Mouse (Mus musculus) stomach, postnatal 0 days (tissue): ENCODE results near the gene Wnt4. TPM values are rescaled to one million over a fixed set of nuclear protein-coding genes. Genes with fewer than 3 reads are reported as not detected.

Source experiments
- ATAC-seq: fragments of 200-750 bp; cut with Nextera tagmentation; 2 replicates; pipeline ENCODE4 v1.8.0; 2017; ENCODE audit not compliant: low FRiP score, low TSS enrichment
- DNase-seq: peaks from one replicate; pipeline ENCODE4 v3.0.0-alpha.2; 2016; ENCODE audit warnings: low spot score
- H3K27ac ChIP-seq: fragments of 300-500 bp; sonication (generic); replicated peaks from 2 replicates; pipeline ENCODE4 v1.5.1; 2014; ENCODE audit warnings: mild to moderate bottlenecking, control low read depth
- H3K27me3 ChIP-seq: fragments of 300-500 bp; sonication (generic); 2 replicates; pipeline ENCODE4 v1.6.1; 2014; ENCODE audit warnings: low read length; ENCODE audit not compliant: control insufficient read depth, insufficient read depth
- H3K36me3 ChIP-seq: fragments of 300-500 bp; sonication (generic); 2 replicates; pipeline ENCODE4 v1.6.1; 2014; ENCODE audit warnings: low read length, mixed read lengths; ENCODE audit not compliant: control insufficient read depth, insufficient read depth
- H3K4me1 ChIP-seq: fragments of 300-500 bp; sonication (generic); replicated peaks from 2 replicates; pipeline ENCODE4 v1.6.1; 2014; ENCODE audit warnings: antibody characterized with exemption; ENCODE audit not compliant: control insufficient read depth, insufficient read depth
- H3K4me2 ChIP-seq: fragments of 300-500 bp; sonication (generic); replicated peaks from 2 replicates; pipeline ENCODE4 v1.6.1; 2014; ENCODE audit warnings: low read depth, mild to moderate bottlenecking, control low read depth, moderate library complexity
- H3K4me3 ChIP-seq: fragments of 300-500 bp; sonication (generic); 2 replicates; pipeline ENCODE4 v1.5.1; 2014; ENCODE audit warnings: low read depth, low read length, control low read depth
- H3K9ac ChIP-seq: fragments of 300-500 bp; sonication (generic); 2 replicates; pipeline ENCODE4 v1.6.1; 2014; ENCODE audit warnings: mild to moderate bottlenecking, low read length, control low read depth, mixed read lengths
- H3K9me3 ChIP-seq: fragments of 300-500 bp; sonication (generic); 2 replicates; pipeline ENCODE4 v1.6.1; 2016; ENCODE audit warnings: low read length; ENCODE audit not compliant: control insufficient read depth
- CTCF ChIP-seq: IDR thresholded peaks from 2 replicates; pipeline ENCODE4 v1.5.1; 2016; ENCODE audit warnings: antibody characterized with exemption, low read depth, mild to moderate bottlenecking, moderate library complexity
- EP300 ChIP-seq: optimal IDR thresholded peaks from 2 replicates; pipeline ENCODE3; 2016; ENCODE audit warnings: antibody characterized with exemption
- WGBS: fragments of 180-500 bp; shearing (Covaris S2); extraction: QIAGEN DNeasy Blood & Tissue Kit; methylation state at CpG from one replicate; pipeline ENCODE4 v1.1.7; 2014; 5-methylcytosine and 5-hydroxymethylcytosine counted together
- polyA plus RNA-seq: library from polyadenylated mRNA; unstranded; fragments of >200 nt; fragmentation: Nextera tagmentation; extraction: Ambion mirVana; gene quantifications from 2 replicates; pipeline ENCODE4 v1.2.1, GENCODE M21; 2015

The Wnt4 gene
- polyA plus RNA-seq = 45.3 and 59.7 TPM in 2 replicates

DNA sequence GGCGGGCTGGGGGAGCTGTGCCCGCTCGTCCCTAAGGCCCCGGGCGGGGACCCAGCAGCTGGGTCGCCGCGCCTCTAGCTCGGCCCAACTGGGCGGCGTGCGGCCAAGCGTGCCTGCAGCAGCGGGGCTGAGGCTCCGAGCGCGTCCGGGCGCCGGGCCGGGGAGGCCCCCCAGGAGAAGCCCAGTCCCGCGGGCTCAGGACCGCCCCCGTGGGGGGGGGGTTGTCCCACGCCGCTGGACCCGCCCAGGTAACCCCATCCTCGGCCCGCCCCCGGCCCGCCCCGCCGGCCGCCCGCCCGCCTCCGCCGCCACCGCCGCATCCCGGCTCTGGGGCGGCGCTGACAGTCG, at the start of gene Wnt4:
TSS of gene Wnt4 (plus strand) at position 324 of the 348 bp plus-strand sequence.
- Histone ChIP-seq H3K9me3 (no peaks in the 10 kb centered on the region), H3K4me1 (0 out of 2 replicates have a peak, but pooled peaks cover 2% of the 10 kb centered on the region), H3K36me3 (no peaks in the 10 kb centered on the region), H3K4me2 (peak within 1 kb of the TSS; percentile 82), H3K27me3 (peaks cover 7% of the 10 kb centered on the region; the same call in 1 of the 2 replicates), H3K27ac (peak within 1 kb of the TSS; percentile 91), H3K9ac (peak within 1 kb of the TSS; percentile 82), H3K4me3 (peak within 1 kb of the TSS; percentile 64)
- WGBS = 0% methylated on average over 15 of the region's 45 CpGs
- TF ChIP-seq EP300 (no peak), CTCF (peak; percentile 15; the same call in 1 of the 2 replicates)
- peak; percentile 63 for ATAC-seq
- peak; percentile 80 for DNase-seq

DNA sequence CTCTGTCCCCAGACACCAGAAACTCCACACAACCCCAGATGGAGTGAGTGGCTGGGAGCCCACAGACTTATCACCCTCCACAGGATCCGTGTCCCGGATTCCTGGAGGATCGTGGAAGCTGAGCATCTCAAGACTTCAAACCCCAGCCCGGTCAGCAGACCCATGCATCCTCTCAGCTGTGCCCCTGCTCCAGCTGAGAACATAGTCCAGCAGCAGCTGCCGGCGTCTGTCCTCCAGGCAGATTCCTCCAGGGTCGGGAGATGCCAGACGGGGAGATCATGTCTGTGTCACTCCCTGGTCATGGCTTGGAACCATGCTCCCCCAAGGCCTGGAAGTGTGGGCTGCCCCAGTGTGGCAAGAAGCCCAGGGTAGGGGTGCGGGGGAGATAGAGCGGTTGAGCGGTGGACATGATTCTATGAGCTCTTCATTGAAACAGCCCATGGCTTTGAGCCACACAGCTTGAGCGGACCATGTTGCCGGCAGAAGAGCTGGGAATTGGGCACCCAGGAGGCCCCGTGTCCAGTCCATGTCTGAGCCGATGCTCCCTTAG, 48.6 kb upstream of the Wnt4 start:
- ATAC-seq (no peak), DNase-seq (no peak)
- no peaks in the 10 kb centered on the region for H3K27me3 ChIP-seq
- H3K9me3 ChIP-seq = no peaks in the 10 kb centered on the region
- peaks cover 8% of the 10 kb centered on the region; the same call in 1 of the 2 replicates for H3K4me1 ChIP-seq
- TF ChIP-seq EP300 (no peak), CTCF (no peak)
- 69% methylated on average over 15 of the region's 15 CpGs for WGBS
- no peak overlapping the region; the same call in 1 of the 2 replicates for H3K27ac ChIP-seq
- no peaks in the 10 kb centered on the region for H3K36me3 ChIP-seq
- no peak overlapping the region for H3K4me2 ChIP-seq
- H3K9ac ChIP-seq = no peak overlapping the region
- H3K4me3 ChIP-seq = no peak overlapping the region

DNA sequence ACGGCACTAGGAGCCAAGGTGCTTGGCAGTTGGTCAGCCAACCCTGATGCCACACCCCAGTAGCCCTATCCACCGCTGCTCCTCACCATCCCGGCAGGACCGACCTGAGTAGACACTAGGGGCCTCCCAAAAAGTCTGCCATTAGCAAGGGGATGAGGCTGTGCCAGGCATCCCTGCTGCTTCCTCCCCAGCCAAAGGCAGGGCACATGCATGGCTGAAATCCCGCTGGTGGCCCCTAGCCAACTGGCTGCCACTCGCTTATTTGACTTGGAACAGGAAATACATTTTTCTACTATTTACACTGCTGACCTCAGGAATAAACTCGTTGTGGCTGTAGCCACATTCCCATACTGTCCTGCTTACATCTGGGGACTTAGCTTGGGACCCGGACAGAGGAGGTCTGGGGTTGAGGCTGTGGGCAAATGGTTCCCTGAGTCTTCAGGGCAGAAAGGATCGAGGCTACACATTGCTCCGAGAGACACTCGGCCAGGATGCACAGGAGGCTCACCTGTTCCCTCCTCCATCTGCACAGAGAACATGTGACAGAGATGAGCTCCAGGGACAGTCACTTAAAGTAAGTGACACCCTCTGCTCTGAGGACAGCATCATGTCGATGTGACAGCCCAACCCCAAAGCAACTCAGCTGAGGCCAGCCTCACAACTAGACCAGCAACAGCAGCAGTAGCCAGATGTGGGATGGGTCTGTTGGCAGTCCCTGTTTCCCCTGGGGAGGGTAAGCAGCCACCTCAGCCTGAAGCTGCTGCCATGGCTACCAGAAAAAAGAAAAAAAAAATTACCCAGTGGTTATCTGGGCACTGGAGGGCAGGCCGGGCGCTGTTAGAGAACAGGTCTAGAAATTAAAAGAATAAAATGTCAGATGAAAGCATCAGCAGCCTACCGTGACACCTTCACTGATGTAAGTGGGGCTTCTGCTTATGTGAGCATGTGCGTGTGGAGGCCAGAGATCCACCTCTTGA, 45.5 kb upstream of the Wnt4 start:
- H3K9ac ChIP-seq = no peak overlapping the region
- H3K36me3 ChIP-seq = no peaks in the 10 kb centered on the region
- 0 out of 2 replicates have a peak overlapping the region, but pooled peaks have one; percentile 25 for H3K27ac ChIP-seq
- no peak overlapping the region for H3K4me3 ChIP-seq
- 52% methylated on average over 16 of the region's 16 CpGs for whole genome bisulfite sequencing
- TF ChIP-seq CTCF = no peak
- TF ChIP-seq EP300 = no peak
- H3K9me3 ChIP-seq = no peaks in the 10 kb centered on the region
- no peaks in the 10 kb centered on the region for H3K27me3 ChIP-seq
- peak; percentile 66 for ATAC-seq
- H3K4me1 ChIP-seq = peaks cover 8% of the 10 kb centered on the region; the same call in 1 of the 2 replicates
- peak; percentile 87 for DNase-seq
- H3K4me2 ChIP-seq = no peak overlapping the region

DNA sequence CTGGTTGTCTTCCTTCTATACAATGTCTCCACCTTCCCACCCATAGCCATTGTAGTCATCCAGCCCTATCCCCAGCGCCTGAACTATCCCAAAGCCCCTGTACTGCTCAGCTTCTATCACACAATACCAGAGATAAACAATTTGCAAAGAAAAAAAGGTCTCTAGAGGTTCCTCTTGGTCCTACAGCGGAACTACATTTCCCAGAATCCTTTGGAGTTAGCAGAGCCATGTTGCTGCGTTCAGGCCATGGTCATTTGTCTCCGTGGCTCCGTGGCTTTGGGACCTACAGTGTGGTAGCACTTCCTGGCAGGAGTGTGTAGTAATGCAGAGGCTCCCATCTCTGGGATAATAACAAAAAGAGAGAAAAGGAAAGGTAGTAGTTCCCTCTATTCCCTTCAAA, 43.7 kb upstream of the Wnt4 start:
- TF ChIP-seq EP300 (no peak), CTCF (no peak)
- WGBS = 68% methylated on average over 5 of the region's 5 CpGs
- H3K9me3 ChIP-seq = no peaks in the 10 kb centered on the region
- no peak overlapping the region for H3K4me3 ChIP-seq
- no peaks in the 10 kb centered on the region for H3K36me3 ChIP-seq
- ATAC-seq = no peak
- H3K4me2 ChIP-seq = no peak overlapping the region
- no peaks in the 10 kb centered on the region for H3K27me3 ChIP-seq
- H3K27ac ChIP-seq = no peak overlapping the region
- H3K4me1 ChIP-seq = peaks cover 8% of the 10 kb centered on the region; the same call in 1 of the 2 replicates
- H3K9ac ChIP-seq = no peak overlapping the region
- DNase-seq = no peak

DNA sequence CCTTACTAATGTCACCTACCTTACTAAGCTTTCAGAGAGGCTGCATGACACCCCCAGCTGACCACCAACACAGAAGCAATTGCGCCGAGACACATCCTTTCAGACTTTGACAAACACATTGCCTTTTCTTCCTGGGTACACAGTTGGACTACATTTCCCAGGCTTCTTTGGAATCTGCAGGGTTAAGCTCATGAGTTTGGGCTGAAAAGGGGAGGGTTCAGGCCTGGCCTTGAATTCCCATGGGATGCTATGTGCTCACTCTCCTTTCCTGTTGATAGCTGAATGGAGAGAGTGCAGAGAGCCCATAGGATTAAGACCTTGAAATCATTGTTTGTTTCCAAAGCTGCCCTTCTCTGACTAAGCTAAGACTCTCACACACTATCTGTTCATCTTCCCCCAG, 42.8 kb upstream of the Wnt4 start:
- H3K27ac ChIP-seq = no peak overlapping the region
- WGBS = 84% methylated on average over 2 of the region's 2 CpGs
- ATAC-seq = no peak

More for the DNA sequence above, 42.8 kb upstream of the Wnt4 start:
- Histone ChIP-seq H3K27me3 (no peaks in the 10 kb centered on the region), H3K9ac (no peak overlapping the region), H3K9me3 (no peaks in the 10 kb centered on the region), H3K4me2 (no peak overlapping the region), H3K4me3 (no peak overlapping the region), H3K36me3 (no peaks in the 10 kb centered on the region), H3K4me1 (peaks cover 8% of the 10 kb centered on the region; the same call in 1 of the 2 replicates)
- TF ChIP-seq EP300 = no peak
- TF ChIP-seq CTCF = no peak
- DNase-seq = no peak
